Mouse (Mus musculus) neural tube, embryonic 12.5 days (tissue): ENCODE measurements around the gene Rhoj. TPM values are rescaled to one million over a fixed set of nuclear protein-coding genes. Genes with fewer than 3 reads are reported as not detected.
"Not testable (repeated sequence)": the region's sequence is repeated elsewhere in the genome, so short reads cannot be mapped to it uniquely, and the experiment has no call there.

ENCODE experiments used
- ATAC-seq: fragments of 200-750 bp; cut with Nextera tagmentation; 2 replicates; pipeline ENCODE4 v1.8.0; 2017; ENCODE audit warnings: low read depth, mild to moderate bottlenecking, moderate TSS enrichment, moderate library complexity; ENCODE audit not compliant: low FRiP score
- H3K27ac ChIP-seq: fragments of 300-500 bp; sonication (generic); 2 replicates; pipeline ENCODE4 v1.5.1; 2016
- H3K27me3 ChIP-seq: fragments of 300-500 bp; sonication (generic); replicated peaks from 2 replicates; pipeline ENCODE4 v1.6.1; 2016; ENCODE audit warnings: mild to moderate bottlenecking
- H3K36me3 ChIP-seq: fragments of 300-500 bp; sonication (generic); 2 replicates; pipeline ENCODE4 v1.6.1; 2016; ENCODE audit warnings: mild to moderate bottlenecking
- H3K4me1 ChIP-seq: fragments of 300-500 bp; sonication (generic); 2 replicates; pipeline ENCODE4 v1.6.1; 2016
- H3K4me2 ChIP-seq: fragments of 300-500 bp; sonication (generic); replicated peaks from 2 replicates; pipeline ENCODE4 v1.6.1; 2016; ENCODE audit warnings: mild to moderate bottlenecking
- H3K4me3 ChIP-seq: fragments of 300-500 bp; sonication (generic); 2 replicates; pipeline ENCODE4 v1.5.1; 2016
- H3K9ac ChIP-seq: fragments of 300-500 bp; sonication (generic); 2 replicates; pipeline ENCODE4 v1.6.1; 2016; ENCODE audit warnings: mild to moderate bottlenecking
- H3K9me3 ChIP-seq: fragments of 300-500 bp; sonication (generic); 2 replicates; pipeline ENCODE4 v1.6.1; 2016; ENCODE audit warnings: mild to moderate bottlenecking
- WGBS: fragments of 180-500 bp; shearing (Covaris S2); methylation state at CpG from one replicate; pipeline ENCODE4 v1.1.7; 2016; 5-methylcytosine and 5-hydroxymethylcytosine counted together
- polyA plus RNA-seq: library from polyadenylated mRNA; unstranded; fragments of >200 nt; fragmentation: Nextera tagmentation; extraction: Ambion mirVana; gene quantifications from 2 replicates; pipeline ENCODE4 v1.2.1, GENCODE M21; 2016

Gene Rhoj
- polyA plus RNA-seq, 1 experiment from 2014 or later = 34.5 TPM

DNA sequence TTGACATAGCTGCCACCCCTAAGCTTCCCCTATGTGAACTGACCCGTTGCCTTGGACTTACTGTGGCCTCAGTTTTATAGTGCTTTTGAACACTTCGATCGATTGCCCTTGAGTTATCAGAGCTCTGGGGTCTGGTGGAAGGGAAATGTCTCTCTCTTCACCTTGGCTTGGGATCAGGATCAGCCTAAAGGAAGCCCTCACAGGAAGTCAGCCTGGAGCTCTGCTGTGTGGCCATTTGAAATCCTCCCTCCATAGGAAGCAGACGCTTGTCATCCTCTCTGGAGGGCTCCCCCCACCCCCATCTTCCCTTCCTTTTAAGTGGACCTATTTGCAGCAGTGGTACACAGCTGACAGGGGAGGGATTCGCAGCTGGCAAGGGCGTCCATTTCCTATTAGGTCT lies 1.6 kb downstream of the Rhoj start:
- Histone ChIP-seq H3K27me3 (no peaks in the 10 kb centered on the region), H3K9me3 (no peaks in the 10 kb centered on the region), H3K4me2 (no peak overlapping the region; the same call in 1 of the 2 replicates), H3K36me3 (no peaks in the 10 kb centered on the region), H3K4me3 (no peak overlapping the region), H3K9ac (no peak overlapping the region), H3K27ac (no peak overlapping the region), H3K4me1 (peaks cover 9% of the 10 kb centered on the region; the same call in 1 of the 2 replicates)
- 53% methylated on average over 6 of the region's 6 CpGs for WGBS
- ATAC-seq = no peak

- peaks cover 9% of the 10 kb centered on the region; the same call in 1 of the 2 replicates for H3K4me1 ChIP-seq
- peak overlapping the region; percentile 16 for H3K4me2 ChIP-seq
- H3K9me3 ChIP-seq = no peaks in the 10 kb centered on the region
- no peak overlapping the region for H3K9ac ChIP-seq
- no peak overlapping the region for H3K4me3 ChIP-seq
- no peak for ATAC-seq
- no peaks in the 10 kb centered on the region for H3K36me3 ChIP-seq
- H3K27me3 ChIP-seq = no peaks in the 10 kb centered on the region
- no peak overlapping the region for H3K27ac ChIP-seq
- 87% methylated on average over 12 of the region's 12 CpGs for WGBS
These were observed 2.6 kb downstream of the Rhoj start for GRCm38 (mm10) chr12:75310766-75311165.

GRCm38 (mm10) chr12:75311879-75312278 lies 3.8 kb downstream of the Rhoj start:
- Histone ChIP-seq H3K9me3 (no peaks in the 10 kb centered on the region), H3K27ac (no peak overlapping the region), H3K4me2 (no peak overlapping the region), H3K4me1 (peaks cover 9% of the 10 kb centered on the region; the same call in 1 of the 2 replicates), H3K4me3 (no peak overlapping the region), H3K36me3 (no peaks in the 10 kb centered on the region), H3K27me3 (no peaks in the 10 kb centered on the region), H3K9ac (no peak overlapping the region)
- WGBS = 90% methylated on average over 8 of the region's 8 CpGs
- no peak for ATAC-seq

DNA sequence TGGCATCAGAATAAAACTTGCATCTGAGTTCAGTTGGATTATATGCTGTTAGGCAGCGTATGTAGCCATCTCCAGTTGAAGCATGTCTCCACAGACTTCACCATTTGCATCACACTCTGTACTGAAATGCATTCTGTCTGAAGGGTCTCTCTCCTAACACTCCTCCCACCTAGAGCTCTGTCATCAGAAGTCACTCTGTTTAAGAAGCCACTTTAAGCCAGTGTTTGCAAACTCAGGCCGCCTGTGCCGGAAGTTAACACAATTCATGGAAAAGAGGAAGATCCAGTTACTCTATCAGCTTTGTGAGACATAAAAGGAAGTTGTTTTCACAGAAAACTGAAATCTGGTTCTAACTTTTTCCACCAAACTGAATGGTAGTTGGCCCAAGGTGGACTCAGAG lies 5.9 kb downstream of the Rhoj start:
- H3K36me3 ChIP-seq = no peaks in the 10 kb centered on the region
- ATAC-seq = no peak
- WGBS = 91% methylated on average over 3 of the region's 3 CpGs
- H3K27me3 ChIP-seq = no peaks in the 10 kb centered on the region
- no peak overlapping the region for H3K4me2 ChIP-seq
- H3K9me3 ChIP-seq = no peaks in the 10 kb centered on the region
- H3K27ac ChIP-seq = no peak overlapping the region
- 0 out of 2 replicates have a peak, but pooled peaks cover under 1% of the 10 kb centered on the region for H3K4me1 ChIP-seq
- no peak overlapping the region for H3K4me3 ChIP-seq
- no peak overlapping the region for H3K9ac ChIP-seq

DNA sequence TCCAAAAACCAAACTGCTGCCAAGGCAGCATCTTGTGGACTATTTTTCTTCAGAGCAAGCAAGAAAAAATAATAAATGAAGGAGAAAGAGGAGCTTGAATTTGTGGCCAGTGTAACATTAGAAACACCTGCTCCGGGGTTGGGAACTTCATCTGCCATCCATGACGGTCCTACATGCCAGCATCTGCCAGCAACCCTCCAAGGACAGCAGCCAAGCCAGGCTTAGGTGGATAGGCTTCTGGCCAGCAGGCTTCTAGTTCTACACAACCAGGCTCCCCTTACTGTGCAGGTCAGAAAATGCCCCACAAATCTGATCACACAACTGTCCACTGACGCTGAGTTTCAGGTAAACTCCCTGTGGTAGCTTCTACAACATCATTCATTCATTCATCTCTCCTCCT lies 7.7 kb downstream of the Rhoj start:
- Histone ChIP-seq H3K36me3 (no peaks in the 10 kb centered on the region), H3K27ac (no peak overlapping the region), H3K4me2 (no peak overlapping the region), H3K27me3 (no peaks in the 10 kb centered on the region), H3K4me3 (no peak overlapping the region), H3K9ac (no peak overlapping the region), H3K9me3 (no peaks in the 10 kb centered on the region), H3K4me1 (no peaks in the 10 kb centered on the region)
- no peak for ATAC-seq
- 93% methylated on average over 3 of the region's 3 CpGs for WGBS

- Histone ChIP-seq H3K27ac (no peak overlapping the region), H3K9ac (no peak overlapping the region), H3K4me2 (no peak overlapping the region), H3K36me3 (no peaks in the 10 kb centered on the region), H3K27me3 (no peaks in the 10 kb centered on the region), H3K4me1 (no peaks in the 10 kb centered on the region), H3K4me3 (no peak overlapping the region), H3K9me3 (no peaks in the 10 kb centered on the region)
- 76% methylated on average over 12 of the region's 12 CpGs for WGBS
- ATAC-seq = no peak
These were observed 12.4 kb downstream of the Rhoj start for GRCm38 (mm10) chr12:75320441-75320925.

DNA sequence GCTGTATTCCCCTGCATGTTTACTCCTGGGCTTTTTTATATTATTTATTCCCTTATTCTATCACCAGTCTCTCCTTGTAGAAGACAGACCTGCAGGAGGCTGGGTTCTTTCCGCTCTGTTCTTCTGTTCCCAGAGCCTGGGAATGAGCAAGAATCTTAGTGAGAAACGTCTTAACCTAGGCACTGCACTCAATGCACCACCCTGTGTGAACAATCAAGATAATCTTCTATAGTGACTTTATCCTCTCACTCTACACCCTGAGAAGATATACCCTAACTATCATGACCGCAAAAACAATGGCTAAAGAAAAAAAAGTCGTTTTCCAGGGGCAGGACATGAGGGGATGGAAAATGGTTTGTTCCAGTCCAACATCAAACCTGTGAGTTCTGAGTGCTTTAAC lies 13.1 kb downstream of the Rhoj start:
- no peak for ATAC-seq
- H3K4me2 ChIP-seq = no peak overlapping the region
- H3K36me3 ChIP-seq = no peaks in the 10 kb centered on the region
- no peak overlapping the region for H3K4me3 ChIP-seq
- 84% methylated on average over 4 of the region's 4 CpGs for WGBS
- H3K27ac ChIP-seq = no peak overlapping the region
- H3K9ac ChIP-seq = no peak overlapping the region
- H3K27me3 ChIP-seq = no peaks in the 10 kb centered on the region
- H3K4me1 ChIP-seq = no peaks in the 10 kb centered on the region
- H3K9me3 ChIP-seq = no peaks in the 10 kb centered on the region

GRCm38 (mm10) chr12:75329188-75329587 lies 21.1 kb downstream of the Rhoj start:
- WGBS = 90% methylated on average over 2 of the region's 2 CpGs
- no peaks in the 10 kb centered on the region for H3K27me3 ChIP-seq
- H3K9me3 ChIP-seq = no peaks in the 10 kb centered on the region

GRCm38 (mm10) chr12:75339894-75340293 lies 31.8 kb downstream of the Rhoj start:
- WGBS = 90% methylated on average over 3 of the region's 3 CpGs
- ATAC-seq = no peak
- H3K27me3 ChIP-seq = no peaks in the 10 kb centered on the region

More at GRCm38 (mm10) chr12:75329188-75329587, 21.1 kb downstream of the Rhoj start:
- H3K9ac ChIP-seq = no peak overlapping the region
- H3K4me2 ChIP-seq = no peak overlapping the region
- no peaks in the 10 kb centered on the region for H3K36me3 ChIP-seq
- no peak for ATAC-seq
- no peak overlapping the region for H3K27ac ChIP-seq
- no peak overlapping the region for H3K4me3 ChIP-seq
- no peaks in the 10 kb centered on the region for H3K4me1 ChIP-seq

GRCm38 (mm10) chr12:75340331-75340730 lies 32.2 kb downstream of the Rhoj start:
- Histone ChIP-seq H3K27me3 (no peaks in the 10 kb centered on the region), H3K4me2 (no peak overlapping the region), H3K9ac (no peak overlapping the region), H3K4me3 (no peak overlapping the region), H3K36me3 (no peaks in the 10 kb centered on the region), H3K9me3 (no peaks in the 10 kb centered on the region), H3K4me1 (no peaks in the 10 kb centered on the region), H3K27ac (no peak overlapping the region)
- ATAC-seq = no peak
- WGBS = 93% methylated on average over 7 of the region's 7 CpGs

More at GRCm38 (mm10) chr12:75339894-75340293, 31.8 kb downstream of the Rhoj start:
- Histone ChIP-seq H3K4me3 (no peak overlapping the region), H3K27ac (no peak overlapping the region), H3K36me3 (no peaks in the 10 kb centered on the region), H3K9ac (no peak overlapping the region), H3K4me1 (no peaks in the 10 kb centered on the region), H3K4me2 (no peak overlapping the region), H3K9me3 (no peaks in the 10 kb centered on the region)

DNA sequence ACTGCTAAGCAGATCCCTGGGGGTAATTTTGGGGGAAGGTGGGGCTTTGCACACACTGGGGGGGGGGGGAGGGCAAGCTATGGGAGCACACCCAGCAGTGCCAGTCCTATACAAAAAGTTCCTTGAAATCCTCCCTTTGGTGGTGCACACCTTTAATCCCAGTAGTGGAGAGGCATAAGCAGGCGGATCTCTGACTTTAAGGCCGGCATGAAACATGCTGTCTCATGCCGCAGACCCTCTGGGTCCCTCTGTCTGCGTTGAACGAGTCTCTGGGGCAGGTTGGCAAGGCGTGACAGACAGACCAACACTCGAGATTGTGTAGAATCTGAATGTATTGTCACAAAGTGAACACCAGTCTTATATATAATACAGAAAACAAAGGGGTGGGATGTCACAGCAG lies 40.4 kb downstream of the Rhoj start:
- no peak for ATAC-seq
- Histone ChIP-seq H3K9me3 (no peaks in the 10 kb centered on the region), H3K4me2 (no peak overlapping the region), H3K36me3 (no peaks in the 10 kb centered on the region), H3K27me3 (no peaks in the 10 kb centered on the region), H3K4me3 (no peak overlapping the region), H3K4me1 (no peaks in the 10 kb centered on the region), H3K27ac (no peak overlapping the region), H3K9ac (no peak overlapping the region)
- WGBS = 84% methylated on average over 7 of the region's 7 CpGs

DNA sequence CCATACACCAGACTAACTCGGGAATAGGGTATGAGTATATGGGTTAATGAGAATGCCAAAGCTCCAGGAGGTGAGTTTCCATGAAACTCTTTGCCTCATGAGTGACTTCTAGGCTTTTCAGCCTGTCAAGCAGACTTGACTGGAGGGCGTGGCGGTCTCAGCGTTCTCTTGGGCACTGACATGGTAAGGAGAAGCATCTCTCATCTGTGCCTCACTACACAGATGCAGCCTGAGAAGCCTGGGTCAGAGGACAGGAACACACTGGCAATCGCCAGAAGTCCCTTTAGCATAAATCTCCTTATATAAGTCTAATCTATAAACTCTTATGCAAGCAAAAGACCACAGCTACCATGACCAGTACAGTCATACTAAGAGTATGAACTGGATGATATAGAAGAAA lies 41.4 kb downstream of the Rhoj start:
- ATAC-seq, H3K27me3 ChIP-seq, H3K27ac ChIP-seq, H3K36me3 ChIP-seq, H3K4me3 ChIP-seq, H3K9ac ChIP-seq, H3K4me2 ChIP-seq, H3K4me1 ChIP-seq, H3K9me3 ChIP-seq: not testable (repeated sequence)
- 93% methylated on average over 5 of the region's 5 CpGs for WGBS

DNA sequence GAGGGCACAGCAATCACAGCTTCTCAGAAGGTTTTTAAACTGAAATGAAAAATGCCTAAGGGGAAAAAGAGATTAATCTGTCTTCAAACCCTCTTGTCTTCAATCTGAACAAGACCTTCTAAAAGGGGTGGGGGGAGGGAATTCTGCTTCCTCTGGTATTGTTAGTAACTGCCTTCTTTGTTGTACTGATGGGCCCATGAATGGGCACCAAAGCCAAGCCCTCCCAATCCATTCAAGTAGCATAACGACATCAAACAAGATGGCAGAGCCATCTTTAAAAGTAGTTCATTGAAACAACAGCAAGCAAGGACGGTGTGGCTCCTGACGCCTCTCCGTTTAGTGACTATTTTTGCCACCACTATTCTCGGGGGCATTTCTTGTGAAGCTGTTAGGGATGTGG lies 42.6 kb downstream of the Rhoj start:
- H3K4me3 ChIP-seq = no peak overlapping the region
- 72% methylated on average over 5 of the region's 5 CpGs for whole genome bisulfite sequencing
- no peak overlapping the region for H3K27ac ChIP-seq
- no peak for ATAC-seq
- H3K27me3 ChIP-seq = no peaks in the 10 kb centered on the region
- no peaks in the 10 kb centered on the region for H3K36me3 ChIP-seq
- no peaks in the 10 kb centered on the region for H3K9me3 ChIP-seq
- H3K4me1 ChIP-seq = no peaks in the 10 kb centered on the region
- no peak overlapping the region for H3K4me2 ChIP-seq
- no peak overlapping the region for H3K9ac ChIP-seq
